Mouse (Mus musculus) E14TG2a.4 (cell line): ENCODE measurements around the gene Hoxd1.

Source experiments
- CTCF ChIP-seq: conservative IDR thresholded peaks from 2 replicates; pipeline ENCODE4 v1.5.1; 2014; ENCODE audit warnings: low read length
- POU5F1 ChIP-seq: IDR thresholded peaks from 2 replicates; pipeline ENCODE4 v1.6.1; 2014; ENCODE audit warnings: low read length, borderline replicate concordance

DNA sequence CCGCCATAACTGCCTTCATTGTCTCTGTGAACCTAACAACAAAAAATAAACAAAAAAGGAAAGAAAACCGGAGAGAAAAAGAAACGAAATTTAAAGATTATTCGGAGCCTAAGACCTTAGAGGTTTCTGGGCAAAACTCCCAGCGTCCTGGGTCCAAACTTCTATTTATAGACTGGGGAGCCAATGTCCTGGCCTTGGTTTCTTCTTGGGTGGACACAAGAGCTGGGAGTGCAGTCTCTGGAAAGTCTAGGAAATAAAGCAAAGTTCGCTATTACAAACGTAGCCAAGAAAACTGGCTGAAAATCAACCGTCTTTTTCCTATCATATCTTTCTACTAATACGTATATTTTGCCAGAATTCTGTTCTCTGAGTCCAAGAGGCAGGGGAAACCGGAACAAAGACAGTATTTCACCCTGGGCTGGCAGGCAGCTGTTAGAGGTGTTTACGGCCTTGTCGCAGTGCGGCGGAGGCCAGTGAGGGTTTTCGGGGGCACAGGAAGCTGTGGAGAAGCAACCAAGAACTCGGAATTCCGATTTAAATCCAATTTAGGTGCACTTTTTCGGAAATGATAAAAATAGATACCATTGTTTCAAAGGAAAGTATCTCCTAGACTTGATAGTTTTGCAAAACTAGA, 48.5 kb upstream of the Hoxd1 start:
- TF ChIP-seq CTCF (no peak), POU5F1 (no peak)
